Mouse (Mus musculus) cerebellum, postnatal 4 days (tissue): ENCODE results near the gene Fgf14.
"Not testable (repeated sequence)": the region's sequence is repeated elsewhere in the genome, so short reads cannot be mapped to it uniquely, and the experiment has no call there.

ENCODE experiments used
- DNase-seq, 2 experiments: peaks; one replicate each; pipeline ENCODE4 v3.0.0; 2022; ENCODE audit warnings: low spot score in 2 of 2, mixed read lengths in 1 of 2

Gene Fgf14

DNA sequence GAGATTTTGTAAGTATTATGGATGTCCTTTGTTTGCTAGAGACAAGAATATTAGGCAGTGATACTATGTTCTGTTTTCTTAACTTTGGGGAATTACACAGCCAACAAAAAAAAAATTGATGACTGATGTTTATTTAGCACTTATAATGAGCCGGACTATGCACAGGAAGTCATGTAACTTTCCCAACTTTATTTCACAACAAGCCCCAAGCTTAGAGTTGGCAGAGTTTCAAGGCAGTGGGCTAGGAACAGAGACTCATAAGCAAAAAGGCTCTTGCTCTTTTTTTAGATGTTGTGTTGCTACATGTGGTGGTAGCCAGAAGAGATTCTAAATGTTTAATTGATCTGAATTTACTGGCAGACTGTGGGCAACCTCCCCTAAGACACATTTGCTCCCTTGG lies 191.7 kb downstream of the Fgf14 start:
- no peak for DNase-seq

DNA sequence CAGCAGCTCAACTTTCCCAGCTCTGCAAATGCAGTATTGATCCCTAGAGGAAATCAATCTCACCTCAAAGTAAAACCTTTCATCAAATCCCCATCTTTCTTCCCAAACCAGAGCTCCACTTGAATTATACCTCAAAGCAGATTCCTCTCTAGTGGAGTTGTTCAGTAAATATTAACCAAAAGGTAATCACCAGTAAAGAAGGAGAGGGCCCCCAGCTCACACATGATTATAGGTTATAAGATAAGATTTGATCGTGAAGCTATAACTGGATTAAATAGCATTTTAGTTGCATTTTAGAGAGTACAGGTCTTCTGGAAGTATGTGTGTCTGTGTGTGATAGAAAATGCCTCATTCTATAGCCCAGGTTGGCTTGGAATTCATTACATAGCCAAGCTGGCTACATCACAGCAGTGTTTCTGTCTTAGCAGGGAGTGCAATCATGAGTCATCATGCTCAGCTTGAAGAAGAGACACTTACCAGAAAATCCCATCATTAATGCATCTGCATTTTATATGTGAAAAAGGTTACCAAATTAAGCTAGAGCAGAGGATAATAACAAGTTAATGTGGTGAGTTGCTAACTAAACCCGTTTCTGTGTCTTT lies 202.8 kb downstream of the Fgf14 start:
- no peak for DNase-seq

DNA sequence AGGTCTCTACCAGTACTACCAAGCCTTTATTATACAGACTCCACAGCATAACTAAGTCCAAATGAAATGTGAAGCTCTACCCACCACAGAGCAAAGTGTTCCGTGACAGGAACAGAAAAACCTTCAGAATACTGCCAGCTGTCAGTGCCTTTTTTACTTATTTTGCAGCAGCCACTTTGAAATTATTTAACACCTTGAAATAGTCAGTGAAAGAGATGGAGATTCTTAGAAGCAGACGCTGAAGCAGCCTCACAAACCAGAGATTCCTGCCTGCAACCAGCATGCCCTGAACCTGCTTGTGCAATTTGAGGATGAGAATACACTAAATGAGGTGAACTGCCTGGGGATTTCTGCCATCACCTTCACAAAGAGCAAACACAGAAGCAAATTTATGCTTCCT lies 206.0 kb downstream of the Fgf14 start:
- DNase-seq = no peak

DNA sequence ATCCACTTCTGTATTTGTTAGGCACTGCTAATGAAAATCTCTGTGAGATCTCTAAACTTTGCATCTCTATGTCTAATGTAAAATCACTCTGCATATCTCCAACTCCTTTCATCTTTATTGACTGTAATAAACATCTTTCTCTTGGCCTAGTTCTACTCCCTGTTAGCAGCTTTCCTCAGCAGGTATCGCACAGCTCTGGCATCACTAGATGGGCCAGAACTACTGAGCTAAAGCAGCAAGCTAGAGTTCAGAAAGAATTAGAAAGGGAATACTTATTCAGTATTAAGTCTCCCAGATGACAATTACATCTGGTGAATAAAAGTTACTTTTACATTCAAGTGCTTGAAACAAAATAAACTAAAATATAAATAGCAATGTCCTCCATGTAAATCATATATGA lies 221.8 kb downstream of the Fgf14 start:
- no peak for DNase-seq

DNA sequence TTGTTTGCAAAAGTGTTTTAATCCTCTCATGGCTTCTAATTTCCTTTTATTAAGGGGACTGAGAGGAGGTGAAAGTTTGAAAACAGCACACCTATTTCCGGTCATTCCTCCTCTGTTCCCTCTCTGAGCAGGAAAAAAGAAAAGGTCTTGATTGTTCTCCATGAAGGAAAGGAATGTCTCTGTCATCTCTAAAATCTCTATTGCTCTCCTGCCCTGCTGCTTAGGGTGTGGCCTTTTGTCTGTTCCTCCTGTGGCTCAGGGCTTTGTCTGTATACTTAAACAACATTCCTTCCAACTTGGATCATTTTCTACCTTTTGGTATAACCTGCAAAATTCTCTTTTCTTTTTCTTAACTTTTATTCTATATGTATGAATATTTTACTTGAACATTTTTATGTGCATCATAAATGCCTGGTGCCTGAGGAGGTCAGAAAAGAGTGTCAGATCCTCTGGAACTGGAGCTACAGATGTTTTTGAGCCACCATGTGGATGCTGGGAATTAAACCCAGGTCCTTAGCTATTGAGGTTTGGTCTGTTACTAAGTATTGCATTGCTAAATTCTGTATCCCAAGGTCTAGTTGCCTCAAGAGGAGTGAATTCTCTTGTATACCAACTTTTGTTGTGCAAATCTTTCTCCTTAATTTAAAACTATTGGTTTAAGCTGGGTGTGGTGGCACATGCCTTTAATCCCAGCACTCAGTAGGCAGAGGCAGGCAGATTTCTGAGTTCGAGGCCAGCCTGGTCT lies 230.7 kb downstream of the Fgf14 start:
- DNase-seq = no peak

DNA sequence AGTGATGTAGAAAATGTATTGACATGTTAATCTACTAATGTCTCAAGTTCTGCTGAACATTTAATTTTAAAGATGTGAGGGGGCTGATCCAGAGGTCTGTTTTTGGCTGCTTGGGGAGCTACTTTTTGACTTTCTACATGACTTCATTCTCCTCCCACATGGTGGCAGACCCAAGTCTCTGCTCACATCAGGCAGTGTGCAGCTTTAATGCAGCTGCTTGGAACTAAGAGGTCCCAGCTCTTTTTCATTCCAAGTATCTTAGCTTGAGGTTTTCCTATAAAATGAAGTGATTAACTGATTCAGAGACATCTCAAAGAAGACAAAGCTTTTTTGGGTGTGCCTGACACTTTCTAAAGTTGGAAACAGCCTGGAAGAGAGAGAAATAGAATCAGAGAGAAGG lies 232.1 kb downstream of the Fgf14 start:
- DNase-seq = no peak

DNA sequence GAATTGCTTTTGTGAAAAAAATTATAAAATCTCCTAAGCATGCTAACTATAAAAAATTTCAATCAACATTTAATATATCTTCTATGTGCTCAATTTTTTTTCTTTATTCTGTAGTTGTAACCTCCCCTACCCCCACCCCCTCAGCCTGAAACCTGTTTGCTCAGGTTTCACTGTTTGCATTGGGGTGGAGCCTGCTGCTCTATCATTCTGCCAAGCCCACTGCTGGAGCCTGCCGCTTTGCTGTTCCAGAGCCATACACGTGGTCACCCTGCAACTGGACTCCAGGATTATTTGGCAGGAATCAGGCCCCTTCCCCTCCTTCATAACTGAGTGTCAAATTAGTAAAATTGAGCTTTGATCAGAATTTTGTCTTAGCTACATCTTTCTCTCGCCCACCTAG lies 237.6 kb downstream of the Fgf14 start:
- DNase-seq = not testable (repeated sequence)

DNA sequence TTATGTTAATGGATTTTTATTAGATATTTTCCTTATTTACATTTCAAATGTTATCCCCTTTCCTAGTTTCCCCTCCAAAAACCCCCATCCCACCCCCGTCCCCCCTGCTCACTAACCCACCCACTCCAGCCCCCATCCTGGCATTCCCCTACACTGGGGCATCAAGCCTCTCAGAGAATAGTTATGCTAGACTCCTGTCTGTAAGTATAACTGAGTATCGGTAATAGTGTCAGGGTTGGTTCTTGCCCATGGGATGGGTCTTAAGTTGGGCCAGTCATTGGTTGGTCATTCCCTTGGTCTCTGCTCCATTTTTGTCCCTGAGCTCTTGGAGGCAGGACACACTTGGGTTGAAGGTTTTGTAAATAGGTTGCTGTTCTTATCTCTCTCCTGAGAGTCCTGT lies 265.0 kb downstream of the Fgf14 start:
- DNase-seq = no peak

DNA sequence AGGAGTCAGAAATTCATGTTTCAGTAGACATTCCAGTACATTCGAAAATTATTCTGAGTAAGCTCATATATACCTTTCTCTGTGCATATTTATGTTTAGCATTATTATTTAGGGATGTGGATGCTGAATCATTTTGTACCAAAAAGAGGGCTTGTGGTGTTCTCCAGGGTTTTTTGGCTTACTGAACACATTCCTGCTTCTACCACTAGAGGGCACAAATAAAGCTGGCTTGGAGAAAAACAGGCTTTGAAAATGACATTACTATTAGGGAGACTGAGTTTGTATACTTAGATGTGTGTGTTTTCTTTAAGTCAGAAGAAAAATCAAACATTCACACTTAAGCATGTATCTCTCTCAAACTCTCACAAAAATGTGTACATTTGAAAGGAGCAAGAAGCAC lies 266.0 kb downstream of the Fgf14 start:
- no peak for DNase-seq

DNA sequence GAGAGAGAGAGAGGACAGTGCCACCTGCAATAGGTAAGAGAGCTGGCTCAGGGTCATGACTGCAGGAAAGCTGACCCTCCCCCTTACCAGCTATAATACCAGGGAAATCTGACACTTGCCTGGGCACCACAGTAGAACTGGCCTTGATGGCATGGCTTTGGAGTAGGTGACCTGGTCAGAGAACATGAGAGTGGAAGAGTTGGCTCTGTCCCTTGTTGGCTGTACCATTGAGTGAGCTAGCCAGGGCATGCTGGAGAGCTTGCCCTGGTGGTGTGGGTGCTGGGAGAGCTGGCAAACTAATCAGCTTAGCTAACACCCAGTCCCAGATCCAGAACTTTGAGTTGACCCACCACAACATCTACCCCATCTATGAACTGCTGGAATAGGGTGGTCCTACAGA lies 348.5 kb downstream of the Fgf14 start:
- DNase-seq = no peak

DNA sequence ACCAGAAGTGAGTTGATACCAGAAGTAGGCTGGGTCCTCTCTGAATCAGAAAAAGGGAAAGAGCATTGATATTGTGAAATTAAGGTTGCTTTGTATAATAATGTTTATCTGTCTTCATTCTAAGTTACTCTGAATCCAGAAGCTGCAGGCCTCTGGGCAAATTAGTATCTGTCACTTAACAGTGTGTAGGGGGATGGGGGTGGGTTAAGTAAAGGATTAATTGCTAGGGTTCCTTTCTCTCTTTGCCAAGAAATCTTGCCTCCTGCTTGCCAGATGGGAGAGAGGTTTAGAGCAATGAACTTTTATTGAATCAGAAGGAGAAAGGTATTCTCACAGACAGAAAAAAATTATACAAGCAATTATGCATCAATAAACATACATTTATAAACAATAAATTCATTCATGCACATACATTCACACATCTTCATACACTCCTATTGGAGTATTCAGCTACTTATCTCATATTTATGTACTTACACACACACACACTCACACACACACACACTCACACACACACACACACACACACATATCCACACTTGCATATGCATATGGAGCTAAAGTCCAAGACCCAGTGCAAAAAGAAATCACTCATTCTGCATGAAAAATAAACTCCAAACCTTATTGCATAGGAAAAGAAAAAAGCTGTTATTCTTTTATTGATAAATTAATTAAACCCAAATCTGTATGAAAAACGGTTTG lies 357.8 kb downstream of the Fgf14 start:
- DNase-seq = no peak

DNA sequence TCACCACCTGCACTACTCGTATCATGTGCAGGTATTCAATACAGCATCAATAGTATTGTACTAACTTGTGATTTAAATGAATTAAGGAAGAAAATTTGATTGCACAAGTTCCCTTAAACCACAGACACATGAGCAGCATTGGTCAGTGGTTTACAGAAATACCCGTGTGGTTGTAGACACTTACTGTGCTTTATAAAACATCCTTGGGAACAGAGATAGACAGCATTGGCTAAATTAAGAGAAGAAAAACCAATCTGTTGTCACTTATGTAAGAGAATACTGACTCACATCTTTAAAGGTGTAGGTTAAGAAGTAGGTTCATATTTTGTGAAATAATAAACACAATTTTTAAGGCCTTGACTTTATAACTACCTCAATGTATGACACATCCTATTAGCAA lies 361.4 kb downstream of the Fgf14 start:
- DNase-seq = no peak

DNA sequence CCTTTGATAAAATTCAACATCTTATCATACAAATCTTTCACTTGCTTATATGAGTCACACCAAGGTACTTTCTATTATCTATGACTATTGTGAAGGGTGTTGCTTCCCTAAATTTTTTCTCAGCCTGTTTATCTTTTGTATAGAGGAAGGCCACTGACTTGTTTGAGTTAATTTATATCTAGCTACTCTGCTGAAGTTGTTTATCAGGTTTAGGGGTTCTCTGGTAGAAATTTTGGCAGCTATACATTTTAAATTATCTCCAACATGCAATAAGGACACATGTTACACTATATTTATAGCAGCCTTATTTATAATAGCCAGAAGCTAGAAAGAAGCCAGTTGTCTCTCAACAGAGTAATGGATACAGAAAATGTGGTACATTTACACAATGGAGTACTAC lies 389.9 kb downstream of the Fgf14 start:
- DNase-seq = no peak

DNA sequence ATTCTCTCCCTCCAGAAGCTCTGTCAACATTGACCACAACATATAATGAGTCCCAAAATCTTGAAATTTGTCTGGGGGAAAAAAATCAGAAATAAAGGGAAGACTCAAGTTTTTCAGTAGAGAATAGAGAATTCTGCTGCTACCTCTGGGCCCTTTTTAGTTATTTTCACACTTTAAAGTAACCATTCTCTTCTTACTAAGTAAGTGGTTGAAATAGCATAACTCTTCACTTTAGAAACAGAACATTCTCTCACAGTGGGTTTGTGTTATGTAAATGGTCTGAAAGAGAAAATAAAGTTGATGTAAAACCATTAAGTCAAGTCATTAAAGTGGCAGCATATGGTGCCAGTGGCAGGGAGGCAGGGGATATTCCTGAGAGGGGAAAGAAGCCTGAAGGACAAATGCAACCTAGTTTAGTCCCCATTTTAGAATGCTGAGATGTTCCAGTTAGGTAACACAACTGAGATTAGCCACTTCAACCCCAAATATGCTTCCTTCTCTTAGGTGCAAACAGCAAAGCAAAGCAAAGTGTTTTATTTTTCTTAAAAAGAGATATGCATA lies 398.5 kb downstream of the Fgf14 start:
- no peak for DNase-seq

DNA sequence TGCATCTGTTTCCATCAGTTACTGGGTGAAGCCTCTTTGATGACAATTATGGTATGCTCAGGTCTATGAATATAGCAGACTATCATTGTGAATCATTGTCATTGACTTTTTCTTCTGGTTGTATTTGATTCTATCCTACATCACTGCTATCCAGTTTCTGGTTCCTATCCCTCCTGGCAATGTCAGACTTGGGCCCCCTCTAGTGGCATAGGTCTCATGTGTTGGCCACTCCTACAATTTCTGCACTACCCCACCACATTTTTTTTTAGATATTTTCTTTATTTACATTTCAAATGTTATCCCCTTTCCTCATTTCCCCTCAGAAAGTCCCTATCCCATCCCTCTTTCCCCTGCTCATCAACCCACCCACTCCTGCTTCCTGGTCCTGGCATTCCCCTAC lies 409.9 kb downstream of the Fgf14 start:
- no peak for DNase-seq

DNA sequence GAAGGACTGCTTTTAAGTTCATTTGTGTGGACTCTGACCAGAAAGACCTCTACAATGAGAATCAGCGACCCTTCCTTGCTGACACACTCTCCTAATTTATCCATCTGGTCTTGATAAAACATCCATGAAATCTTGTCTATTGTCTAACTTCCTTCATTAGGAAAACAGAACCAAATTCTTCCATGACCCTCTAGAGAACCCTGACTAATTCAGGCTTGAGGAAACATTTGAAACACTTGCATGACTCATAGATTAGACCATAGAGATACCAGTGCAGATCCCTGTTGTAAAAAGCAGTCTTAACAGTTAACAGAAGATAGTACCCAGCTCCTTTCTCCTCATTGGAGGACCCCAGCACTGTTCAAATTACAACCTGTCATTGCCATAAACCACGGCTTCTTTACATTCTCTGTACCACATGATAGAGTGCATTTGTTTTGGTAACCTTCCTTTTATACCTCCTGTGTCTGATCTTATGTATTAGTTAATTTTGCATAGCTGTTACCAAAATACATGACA lies 412.3 kb downstream of the Fgf14 start:
- DNase-seq = no peak

DNA sequence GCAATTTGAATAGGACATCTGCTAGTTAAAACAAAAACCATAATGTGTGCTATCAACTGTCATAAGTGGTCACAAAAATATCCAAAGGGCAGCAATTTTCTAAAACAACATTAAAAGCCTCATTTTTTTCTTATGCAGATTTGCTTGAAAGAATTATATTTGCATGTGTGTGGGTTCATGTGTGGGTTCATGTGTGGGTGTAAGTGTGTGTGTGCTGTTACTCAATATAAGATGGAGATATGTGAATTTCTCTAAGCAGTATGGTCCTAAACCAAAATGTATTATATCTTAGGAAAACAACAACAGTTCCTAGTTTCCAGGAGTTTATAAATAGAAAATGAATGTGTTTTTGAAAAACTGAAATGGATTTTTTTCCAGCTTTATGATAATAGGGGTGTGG lies 413.7 kb downstream of the Fgf14 start:
- no peak for DNase-seq

DNA sequence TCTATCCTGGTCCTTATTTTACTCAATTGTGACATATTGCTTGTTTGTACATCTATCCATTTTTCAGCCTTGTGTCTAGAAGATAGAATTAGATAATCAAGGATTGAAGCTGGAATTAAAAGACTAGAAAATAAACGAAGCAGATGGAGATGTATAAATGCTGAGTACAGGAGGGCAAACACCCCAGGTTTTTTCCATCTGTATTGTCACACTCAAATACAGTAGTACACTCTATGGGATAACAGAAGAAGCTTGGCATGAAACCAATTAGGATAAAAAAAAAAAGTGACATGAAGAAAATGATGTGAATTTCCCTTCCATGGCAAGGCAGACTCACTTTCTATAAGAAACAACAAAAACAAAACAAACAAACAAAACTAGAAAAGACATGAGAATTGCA lies 429.4 kb downstream of the Fgf14 start:
- no peak for DNase-seq

DNA sequence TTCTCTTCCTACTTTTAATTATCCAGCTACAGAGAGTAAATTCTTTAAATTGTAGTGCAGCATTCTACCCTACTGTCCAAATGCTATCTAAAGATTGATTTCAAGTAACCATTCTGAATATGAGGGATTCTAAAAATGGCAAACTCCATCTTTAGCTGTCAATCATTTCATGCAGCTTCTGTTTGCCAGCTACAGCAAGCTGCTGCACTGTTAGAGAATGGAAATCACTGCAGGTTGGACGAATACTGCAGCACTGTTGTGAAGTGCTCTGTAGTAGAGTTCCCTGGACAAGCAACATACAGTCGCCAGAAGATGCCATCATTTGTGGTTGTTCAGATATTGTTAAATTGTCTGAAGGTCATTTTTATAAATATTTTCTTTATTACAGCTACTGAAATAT lies 453.5 kb downstream of the Fgf14 start:
- DNase-seq = no peak

DNA sequence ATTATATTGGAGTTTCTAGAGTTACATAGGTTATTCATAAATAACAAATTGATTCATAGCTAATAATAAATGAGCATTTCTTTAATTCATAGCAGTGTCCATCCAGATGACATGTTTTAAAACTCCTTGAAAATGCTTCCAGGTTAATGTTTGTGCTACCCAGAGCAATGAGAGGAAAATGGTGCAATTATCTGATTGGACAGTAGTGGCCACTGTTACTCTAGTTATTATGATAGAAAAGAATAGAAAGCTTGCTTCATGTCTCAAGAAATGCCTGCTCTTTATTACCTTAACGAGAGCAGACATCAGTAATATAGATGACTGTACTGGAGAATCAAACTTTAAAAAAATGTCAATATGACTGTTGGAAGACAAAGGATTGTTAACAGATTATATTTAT lies 454.5 kb downstream of the Fgf14 start:
- peak in 1 of 2 experiments; percentile 18 for DNase-seq

DNA sequence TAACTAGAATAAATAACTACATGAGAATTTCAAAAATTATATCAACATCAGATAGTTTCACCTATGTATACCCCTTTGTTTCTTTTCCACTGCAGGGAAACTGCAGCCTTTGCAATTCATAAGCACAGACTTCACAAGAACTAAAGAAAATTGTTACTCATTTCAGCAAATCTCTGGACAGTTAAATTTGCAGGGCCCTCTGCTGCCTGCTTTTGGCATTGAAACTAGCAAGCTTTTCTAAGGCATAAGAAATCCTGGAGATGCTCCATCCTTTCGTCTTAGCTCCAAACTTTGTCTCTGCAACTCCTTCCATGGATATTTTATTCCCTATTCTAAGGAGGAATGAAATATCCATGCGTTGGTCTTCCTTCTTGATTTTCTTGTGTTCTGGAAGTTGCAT lies 455.9 kb downstream of the Fgf14 start:
- DNase-seq = peak in 1 of 2 experiments; percentile 1

DNA sequence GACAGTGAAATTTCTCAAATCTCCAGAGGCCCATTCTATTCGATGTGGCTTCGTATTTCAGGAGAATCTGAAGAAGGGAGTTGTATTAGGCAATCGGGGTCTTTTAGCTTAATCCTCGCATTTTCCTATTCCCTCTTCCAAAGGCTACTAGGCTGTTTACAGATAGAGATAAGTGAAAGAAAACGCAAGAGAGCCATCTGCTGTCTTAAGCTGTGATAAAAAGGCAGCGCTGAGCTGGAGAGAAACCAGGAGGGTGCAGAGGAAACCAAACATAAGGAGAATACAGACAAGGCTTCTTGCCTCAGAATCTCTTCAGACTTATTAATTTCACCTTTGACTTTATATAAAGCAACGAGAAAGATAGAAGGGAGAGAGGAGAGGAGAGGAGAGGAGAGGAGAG lies 481.1 kb downstream of the Fgf14 start:
- DNase-seq = peak in 1 of 2 experiments; percentile 9

DNA sequence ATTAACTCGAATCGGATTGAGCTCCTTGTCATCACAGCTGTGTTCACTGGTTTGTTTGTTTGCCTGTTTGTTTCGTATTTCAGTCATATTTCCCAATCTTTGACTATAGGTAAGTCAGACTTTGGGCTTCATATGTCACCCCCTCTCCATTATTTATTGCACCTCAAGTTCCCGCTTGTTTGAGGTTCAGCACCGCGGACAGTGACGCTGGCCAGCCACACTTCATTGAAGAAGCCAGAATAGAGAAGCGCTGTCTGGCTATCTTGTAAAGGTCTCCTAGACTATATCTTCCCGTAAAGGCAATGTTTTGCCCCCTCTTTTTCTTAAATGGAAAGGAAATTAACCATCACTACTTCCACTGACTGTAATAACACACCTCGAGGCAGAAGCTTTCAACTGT lies 481.6 kb downstream of the Fgf14 start:
- DNase-seq = no peak
